Mouse (Mus musculus): ENCODE results near the gene Olfr1416.
"Not testable (repeated sequence)": the region's sequence is repeated elsewhere in the genome, so short reads cannot be mapped to it uniquely, and the experiment has no call there.

Olfr1416 gene

DNA sequence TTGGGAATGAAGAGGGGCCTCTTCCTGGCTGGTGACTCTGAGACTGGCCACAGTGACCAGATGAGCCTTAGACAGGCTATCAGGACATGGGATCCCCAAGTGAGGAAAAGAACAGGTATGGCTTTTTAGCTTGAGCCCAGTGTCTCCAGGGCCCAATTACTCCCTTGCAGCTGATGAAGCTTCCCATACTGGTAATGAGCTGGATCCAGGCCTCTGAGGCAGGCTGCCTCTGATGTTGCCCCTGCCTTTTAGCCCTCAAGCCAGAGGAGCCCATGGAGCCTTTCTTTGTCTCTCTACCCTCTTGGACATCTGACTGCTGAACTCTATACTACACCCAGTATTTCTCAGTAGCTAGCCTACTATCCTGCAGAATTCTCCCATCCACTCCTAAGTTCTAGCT, at the start of gene Olfr1416:
TSS of gene Olfr1416 (minus strand) at position 101 of the 400 bp plus-strand sequence.
- DNase-seq (ENCODE audit: low spot score), result no peak

GRCm38 (mm10) chr1:92523764-92524163, 38.9 kb upstream of the Olfr1416 start:
- no peak for DNase-seq (ENCODE audit: low spot score)

DNA sequence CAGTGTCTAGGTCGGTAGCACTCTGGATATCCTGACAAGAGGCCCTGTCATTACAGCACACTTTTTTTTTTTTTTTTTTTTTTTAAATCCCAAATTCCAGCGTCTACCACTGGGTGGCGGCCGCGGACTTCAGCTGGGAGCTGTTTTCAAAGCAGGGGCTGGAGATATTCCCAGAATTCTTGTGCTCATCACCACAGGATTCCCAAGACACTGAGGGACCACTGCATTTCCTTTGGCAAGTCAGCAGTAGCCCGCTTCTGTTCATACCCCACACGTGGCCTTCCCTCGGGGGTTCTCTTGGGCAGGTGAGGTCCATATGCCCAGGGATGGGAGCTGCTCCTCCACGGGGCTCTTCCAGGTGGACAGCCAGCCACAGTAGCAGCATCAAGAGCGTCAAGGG, 36.5 kb upstream of the Olfr1416 start:
- DNase-seq (ENCODE audit: low spot score), result no peak

GRCm38 (mm10) chr1:92519046-92519445, 34.1 kb upstream of the Olfr1416 start:
- no peak for DNase-seq (ENCODE audit: low spot score)

GRCm38 (mm10) chr1:92518561-92518960, 33.6 kb upstream of the Olfr1416 start, which contains the start of gene Olfr1414:
Olfr1414 (minus strand) TSS chr1:92518661.
- no peak for DNase-seq (ENCODE audit: low spot score)

GRCm38 (mm10) chr1:92515390-92515789, 30.5 kb upstream of the Olfr1416 start:
- no peak for DNase-seq (ENCODE audit: low spot score)

GRCm38 (mm10) chr1:92511646-92512045, 26.7 kb upstream of the Olfr1416 start:
- not testable (repeated sequence) for DNase-seq (ENCODE audit: low spot score)

- no peak for DNase-seq (ENCODE audit: low spot score)
These were observed 11.1 kb upstream of the Olfr1416 start, which contains the start of gene Olfr1415 for GRCm38 (mm10) chr1:92496001-92496400. Olfr1415 (minus strand) TSS chr1:92496101.

DNA sequence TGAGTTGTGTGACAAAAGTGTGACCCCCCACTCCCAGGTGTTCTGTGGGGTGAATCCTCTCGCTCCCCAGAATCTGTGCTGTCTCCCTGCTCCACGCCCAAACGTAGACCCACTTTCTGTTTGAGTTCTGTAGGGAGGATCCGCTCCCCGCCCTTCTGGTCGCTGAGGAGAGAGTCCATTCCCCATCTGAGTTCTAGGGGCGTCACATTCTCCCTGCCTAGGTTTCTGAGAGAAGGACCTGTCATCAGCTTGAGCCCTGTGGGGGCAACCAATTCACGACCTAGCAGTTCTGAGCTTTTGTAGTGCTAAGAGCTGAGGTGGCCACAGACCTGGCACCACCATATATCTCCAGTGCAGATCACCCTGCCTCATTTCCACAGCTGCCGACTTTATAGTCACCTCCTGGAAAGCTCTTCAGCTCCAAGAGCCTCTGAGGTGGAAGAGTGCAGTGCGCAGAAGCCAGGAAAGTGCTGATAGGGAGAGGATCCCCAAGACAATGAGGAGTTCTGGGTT, 10.8 kb downstream of the Olfr1416 start:
- DNase-seq (ENCODE audit: low spot score), result no peak

DNA sequence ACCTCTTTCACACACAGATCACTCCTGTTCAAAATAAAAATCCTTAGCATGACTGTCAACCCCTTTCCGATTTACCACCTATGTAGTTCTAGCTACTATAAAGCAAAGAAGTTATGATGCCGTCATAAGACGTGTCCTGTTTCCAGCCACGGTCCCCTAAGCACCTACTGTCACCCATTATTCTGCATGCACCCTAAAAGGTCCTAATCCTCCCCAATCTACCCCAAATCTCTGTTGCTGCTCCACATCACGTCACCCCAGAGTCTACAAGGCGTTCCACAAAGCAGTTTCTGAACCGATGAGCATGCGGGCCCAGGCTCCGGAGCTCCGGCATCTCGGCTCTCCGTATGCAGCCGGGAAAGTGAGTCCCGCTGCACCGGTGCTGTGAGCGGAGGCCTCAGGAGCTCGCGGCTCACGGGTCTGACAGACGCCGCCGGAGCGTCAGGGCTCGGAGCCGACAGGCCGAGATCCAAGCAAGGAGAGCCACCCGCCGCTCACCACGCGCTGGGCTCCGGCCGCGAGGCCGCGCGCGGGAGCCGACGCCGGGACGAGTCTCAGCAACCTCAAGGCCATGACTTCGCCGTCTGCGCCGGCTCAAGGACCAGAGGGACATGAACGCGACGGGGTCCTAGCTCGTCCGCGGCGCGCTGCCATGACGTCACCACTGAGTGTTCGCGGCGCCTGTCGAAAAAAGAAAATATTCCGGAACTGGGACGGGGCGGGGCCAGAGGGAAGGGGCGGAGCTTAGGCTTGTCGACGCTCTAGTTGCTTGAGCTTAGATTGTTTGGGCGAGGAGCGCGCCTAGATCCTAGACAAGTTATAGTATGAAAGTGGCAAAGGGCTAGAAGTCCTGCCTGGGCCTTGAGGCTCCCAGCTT, 11.5 kb downstream of the Olfr1416 start, which contains the start of gene Ndufa10:
TSS of gene Ndufa10 (minus strand) at position 696 of the 877 bp plus-strand sequence.
- peak; percentile 93 for DNase-seq (ENCODE audit: low spot score)

GRCm38 (mm10) chr1:92468891-92469290, 16.0 kb downstream of the Olfr1416 start:
- no peak for DNase-seq (ENCODE audit: low spot score)

DNA sequence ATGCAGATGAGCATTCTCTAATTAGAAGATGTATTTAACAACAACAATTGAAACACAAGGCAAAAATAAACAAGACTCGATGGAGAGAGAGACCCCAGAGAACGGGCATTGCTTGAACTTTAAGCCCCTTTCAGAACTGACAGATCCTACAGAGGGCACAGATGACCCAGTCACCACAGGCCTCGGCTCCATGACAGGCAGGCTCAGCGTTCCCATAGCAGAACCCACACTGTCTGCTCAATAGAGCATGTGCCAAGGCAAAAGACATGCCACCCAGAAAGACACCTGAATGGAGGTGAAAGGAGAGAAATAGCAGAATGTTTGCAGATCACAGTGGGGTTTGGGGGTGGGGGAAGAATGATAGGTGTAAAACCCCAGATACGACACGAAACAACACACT, 26.5 kb downstream of the Olfr1416 start:
- DNase-seq (ENCODE audit: low spot score), result no peak

DNA sequence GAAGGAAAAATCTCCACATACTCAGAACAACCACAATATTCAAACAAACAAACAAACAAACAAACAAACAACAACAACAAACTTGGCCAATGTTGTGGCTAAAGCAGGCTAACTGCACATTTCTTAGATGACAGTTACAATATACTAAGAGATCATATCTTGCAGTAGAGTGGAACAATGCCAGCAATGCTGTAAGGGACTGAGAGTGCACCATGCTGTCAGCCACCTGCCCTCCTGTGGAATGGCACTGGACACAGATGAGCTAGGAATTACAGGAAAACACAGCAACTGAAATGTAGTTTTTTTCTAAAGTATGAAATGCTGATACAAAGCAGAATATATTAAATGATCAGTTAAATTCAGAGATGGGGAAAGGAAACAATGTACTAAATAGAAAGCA, 27.2 kb downstream of the Olfr1416 start:
- no peak for DNase-seq (ENCODE audit: low spot score)

DNA sequence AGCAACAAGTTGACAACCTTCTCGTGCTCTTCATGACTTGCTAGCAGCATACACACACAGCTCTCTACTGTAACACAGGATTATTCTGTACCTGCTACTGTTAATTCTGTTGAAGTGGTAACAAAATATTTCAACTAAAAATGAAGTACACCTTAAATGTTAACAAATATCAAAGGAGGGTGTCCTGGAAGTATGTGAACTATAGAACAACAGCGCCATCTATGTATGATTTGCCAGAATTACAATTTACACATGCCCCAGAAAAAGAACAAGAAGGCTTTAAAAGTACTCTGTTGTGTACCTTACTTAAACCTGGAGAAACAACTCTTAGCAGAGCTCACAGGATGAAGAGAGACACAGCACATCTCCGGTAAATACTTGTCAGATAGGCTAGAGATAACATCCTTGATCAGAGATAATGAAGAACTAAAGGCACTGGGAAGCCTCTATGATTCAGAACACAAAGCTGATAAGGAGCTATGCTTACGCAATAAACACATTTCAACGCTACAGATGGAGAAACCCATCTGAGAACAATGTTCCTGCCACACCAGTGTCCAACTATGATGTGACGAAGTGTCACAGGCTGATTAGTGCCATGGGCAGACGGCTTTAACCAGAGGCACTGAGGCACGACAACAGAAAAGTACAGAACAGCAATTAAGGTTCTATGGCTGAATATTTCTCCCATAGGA, 31.0 kb downstream of the Olfr1416 start:
- peak; percentile 39 for DNase-seq (ENCODE audit: low spot score)

GRCm38 (mm10) chr1:92448293-92448692, 36.6 kb downstream of the Olfr1416 start:
- no peak for DNase-seq (ENCODE audit: low spot score)

DNA sequence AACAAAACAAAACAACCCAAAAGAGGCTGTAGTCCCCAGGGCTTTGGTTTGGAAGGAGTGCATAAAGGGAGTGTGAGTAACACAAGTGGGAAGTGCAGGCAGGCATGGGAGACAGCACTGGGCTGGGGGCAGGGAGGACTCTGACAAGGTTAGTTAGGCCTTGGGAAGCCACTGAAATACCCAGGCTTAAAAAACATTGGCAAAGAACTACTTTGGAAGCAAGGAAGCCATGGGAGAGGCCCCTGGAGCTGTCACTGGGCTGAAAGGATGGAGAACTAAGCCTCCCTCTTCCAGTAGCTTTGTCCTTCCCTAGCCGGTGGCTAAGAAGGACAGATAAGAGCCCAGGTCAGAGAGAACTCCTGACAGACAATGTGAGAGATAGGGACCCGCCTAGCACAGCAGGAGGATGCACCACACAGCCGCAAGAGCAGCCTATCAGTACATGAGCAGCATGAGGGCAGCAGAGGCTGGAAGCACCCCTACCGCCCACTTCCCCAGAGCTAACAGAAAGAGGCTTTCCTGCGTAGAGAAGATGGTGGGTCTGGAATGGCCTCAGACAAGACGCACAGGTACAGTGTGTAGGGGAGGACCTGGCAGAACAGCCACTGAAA, 43.4 kb downstream of the Olfr1416 start:
- no peak for DNase-seq (ENCODE audit: low spot score)

DNA sequence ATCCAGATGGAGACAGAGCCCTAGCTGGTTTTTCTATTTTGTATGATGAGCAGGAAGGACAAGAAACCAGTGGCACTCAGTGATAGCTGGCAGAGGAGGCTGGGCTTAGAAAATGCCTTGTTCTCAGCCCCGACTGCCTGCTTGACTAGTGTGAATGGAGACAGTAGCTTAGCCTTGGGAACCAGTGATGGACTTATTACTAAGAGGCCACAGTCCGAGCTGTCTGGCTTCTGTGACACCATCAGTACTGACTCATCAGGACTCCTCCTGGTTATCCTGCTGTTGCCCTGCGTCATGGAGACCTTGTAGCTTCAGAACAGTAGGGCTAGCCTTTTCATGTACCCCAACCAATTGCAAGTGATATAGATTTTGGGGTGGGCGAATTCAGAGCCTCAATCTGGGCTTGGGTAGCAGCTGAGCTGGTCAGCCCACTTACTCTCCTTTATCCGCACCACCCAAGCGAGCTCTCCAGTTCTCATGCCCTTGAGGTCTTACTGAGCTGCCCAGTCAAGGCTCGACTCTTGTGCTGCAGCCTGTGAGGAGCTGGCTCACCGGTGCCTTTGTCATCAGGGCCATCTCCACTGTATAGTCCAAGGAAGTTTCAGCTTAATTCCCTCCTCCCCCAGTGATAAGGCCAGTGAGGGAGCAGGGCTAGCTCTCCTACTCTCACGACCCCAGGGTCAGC, 44.7 kb downstream of the Olfr1416 start:
- no peak for DNase-seq (ENCODE audit: low spot score)

DNA sequence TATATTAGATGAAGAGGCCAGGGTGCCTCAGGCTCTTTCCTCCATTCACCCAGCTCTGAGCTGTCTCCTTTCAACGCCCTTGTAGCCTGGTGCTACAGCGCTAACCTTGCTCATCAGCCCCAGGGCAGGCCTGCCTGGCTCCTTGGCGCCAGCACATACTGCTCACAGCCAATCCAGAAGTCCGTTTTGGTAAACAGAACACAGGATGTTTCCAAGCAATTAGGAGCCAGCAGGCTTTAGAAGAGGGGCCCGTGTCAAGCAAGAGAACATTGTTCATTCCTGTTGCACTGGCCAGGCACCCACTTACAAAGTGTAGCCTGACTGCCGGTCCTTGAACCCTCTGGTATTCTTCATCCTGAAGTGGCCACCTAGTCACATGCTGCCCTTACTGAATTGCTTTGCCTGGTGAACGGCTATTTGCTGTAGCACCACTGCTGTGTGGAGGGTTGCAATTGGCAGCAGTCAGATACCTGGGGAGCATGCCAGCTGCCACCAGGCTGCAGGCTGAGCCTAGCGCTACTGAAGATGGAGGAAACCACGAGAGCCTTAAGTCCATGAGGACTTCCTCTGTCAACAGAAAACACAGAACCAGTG, 47.1 kb downstream of the Olfr1416 start:
- peak; percentile 85 for DNase-seq (ENCODE audit: low spot score)

DNA sequence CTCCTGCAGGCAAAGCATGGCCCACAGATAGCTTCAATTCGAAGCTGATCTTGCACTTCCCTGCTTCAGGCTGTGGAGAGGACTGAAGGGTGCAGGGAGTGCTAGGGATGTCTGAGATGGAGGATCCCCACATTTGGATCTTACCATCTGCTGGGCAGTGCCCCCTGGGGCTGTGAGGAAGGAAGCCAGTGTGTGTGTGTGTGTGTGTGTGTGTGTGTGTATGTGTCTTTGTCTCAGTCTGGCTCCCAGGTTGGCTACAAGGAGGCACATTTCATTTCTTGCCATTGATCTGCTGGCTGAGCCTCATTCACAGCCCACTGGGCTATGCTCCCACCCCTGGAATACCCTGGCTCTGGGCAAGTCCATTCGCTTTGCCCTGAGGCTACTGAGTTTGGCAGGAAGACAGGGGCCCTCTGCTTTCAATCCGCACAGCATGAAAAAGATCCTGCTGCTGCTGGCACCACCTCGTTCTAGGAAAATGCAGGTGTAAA, 48.0 kb downstream of the Olfr1416 start:
- no peak for DNase-seq (ENCODE audit: low spot score)

DNA sequence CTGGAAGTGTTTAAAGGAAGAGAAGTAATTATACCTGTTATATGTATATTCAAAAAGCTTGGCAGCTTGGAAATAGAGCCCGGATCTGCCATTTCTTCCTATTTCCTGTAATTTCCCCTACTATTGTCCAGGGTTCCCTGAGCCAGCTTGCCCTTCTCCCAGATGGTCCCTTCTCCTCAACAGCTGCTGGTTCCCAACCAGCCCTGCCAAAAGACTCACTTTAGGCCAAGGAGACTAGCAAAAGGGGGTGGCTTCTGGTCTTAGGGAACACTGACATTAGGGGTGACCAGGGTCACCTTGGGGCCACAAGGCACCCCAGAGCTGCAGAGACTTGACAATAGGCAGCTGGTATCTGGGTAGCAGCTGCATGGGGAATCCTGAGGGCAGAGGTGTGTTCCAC, 49.9 kb downstream of the Olfr1416 start:
- no peak for DNase-seq (ENCODE audit: low spot score)

DNA sequence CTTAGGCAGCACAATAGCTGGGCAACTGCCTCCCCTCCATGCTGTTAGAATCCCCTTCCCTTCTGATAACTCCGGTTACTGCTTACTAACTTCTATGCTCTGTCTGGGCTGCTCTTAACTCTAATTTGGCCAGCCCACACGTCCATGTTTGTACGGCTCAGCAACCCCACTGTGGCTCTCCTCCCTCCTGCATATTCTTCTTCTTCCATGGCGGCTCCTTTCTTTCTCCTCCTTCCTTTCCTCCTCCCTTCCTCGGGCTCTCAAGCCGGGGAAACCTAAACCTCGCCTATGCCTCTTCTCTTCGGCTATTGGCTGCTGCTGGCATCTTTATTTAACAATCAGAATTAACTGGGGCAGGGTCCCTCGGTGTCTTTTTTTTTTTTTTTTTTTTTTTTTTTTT, 52.1 kb downstream of the Olfr1416 start:
- DNase-seq (ENCODE audit: low spot score), result no peak

All from lung, postnatal 25 days (tissue).